21 mouse cellular contexts compared by ENCODE assay signal in the genomic region with DNA sequence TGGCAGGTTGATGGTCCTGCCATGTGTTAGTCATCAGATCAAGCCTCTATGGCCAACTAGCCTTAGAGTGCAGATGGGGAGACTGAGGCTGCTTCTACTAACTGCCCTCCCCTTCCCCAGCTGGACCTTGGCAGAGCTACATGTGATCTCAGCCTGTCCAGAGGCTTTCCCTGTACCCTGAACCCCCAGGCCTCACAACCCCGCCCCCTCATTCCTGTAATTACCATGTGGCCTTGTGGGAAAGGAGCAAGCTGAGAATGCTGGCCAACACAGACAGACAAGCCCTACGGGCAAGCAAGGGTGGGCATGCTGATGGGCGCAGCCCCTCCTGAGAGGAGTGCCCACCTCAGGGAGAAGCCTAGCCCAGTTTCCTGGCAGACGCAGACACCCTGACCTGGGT. TPM values are rescaled to one million over a fixed set of nuclear protein-coding genes. Genes with fewer than 3 reads are reported as not detected.
DNase-seq lines count a peak whose midpoint lies in the region; ATAC-seq and TF ChIP-seq lines count a peak whose summit lies in the region.
"Had no signal": no experiment of that assay in that cellular context is flagged by ENCODE, and none has a peak within 500 bp of the region (broad histone marks: within the 10 kb centered on the region; RNA-seq: fewer than 3 reads in every experiment).

No protein-coding gene starts in this region.

- H3K9me3 ChIP-seq in hindbrain, embryonic 10.5 days: no peaks in the 10 kb centered on the region
- H3K9me3 ChIP-seq in hindbrain, postnatal 0 days (ENCODE audit: low read length): no peaks in the 10 kb centered on the region
- H3K9me3 ChIP-seq in midbrain, embryonic 16.5 days (replicated peaks; ENCODE audit: control insufficient read depth, low read length, poor library complexity, severe bottlenecking): no peaks in the 10 kb centered on the region
- H3K9me3 ChIP-seq in midbrain, embryonic 14.5 days (ENCODE audit: control insufficient read depth, low read length): no peaks in the 10 kb centered on the region
- no peaks in the 10 kb centered on the region for H3K9me3 ChIP-seq in embryonic facial prominence, embryonic 10.5 days
- no peaks in the 10 kb centered on the region for H3K9me3 ChIP-seq in neural tube, embryonic 15.5 days (replicated peaks)

- no peak for TF ChIP-seq CTCF in hindbrain, postnatal 0 days (IDR thresholded peaks at IDR 0.05; ENCODE audit: low read depth)

- no peak overlapping the region for H3K4me3 ChIP-seq in hindbrain, embryonic 10.5 days
- no peak overlapping the region for H3K4me3 ChIP-seq in hindbrain, postnatal 0 days (ENCODE audit: low read length)
- H3K4me3 ChIP-seq in midbrain, embryonic 16.5 days (ENCODE audit: low read depth, low read length): no peak overlapping the region
- no peak overlapping the region for H3K4me3 ChIP-seq in midbrain, embryonic 14.5 days (replicated peaks; ENCODE audit: low read depth, low read length)
- no peak overlapping the region for H3K4me3 ChIP-seq in embryonic facial prominence, embryonic 10.5 days
- H3K4me3 ChIP-seq in myocyte: no peak overlapping the region
- H3K4me3 ChIP-seq in neural tube, embryonic 15.5 days (replicated peaks): no peak overlapping the region

- H3K4me1 ChIP-seq in hindbrain, embryonic 10.5 days (replicated peaks): peaks cover 69% of the 10 kb centered on the region
- H3K4me1 ChIP-seq in hindbrain, postnatal 0 days (ENCODE audit: insufficient read depth, low read length): peaks cover 8% of the 10 kb centered on the region; the same call in 1 of the 2 replicates
- H3K4me1 ChIP-seq in midbrain, embryonic 16.5 days (ENCODE audit: control insufficient read depth, insufficient read depth, low read length): peaks cover 6% of the 10 kb centered on the region
- H3K4me1 ChIP-seq in midbrain, embryonic 14.5 days (ENCODE audit: control insufficient read depth, insufficient read depth, low read length): peaks cover 7% of the 10 kb centered on the region
- H3K4me1 ChIP-seq in embryonic facial prominence, embryonic 10.5 days: peaks cover 49% of the 10 kb centered on the region
- peaks cover 39% of the 10 kb centered on the region for H3K4me1 ChIP-seq in neural tube, embryonic 15.5 days

- H3K9ac ChIP-seq in hindbrain, postnatal 0 days (replicated peaks; ENCODE audit: low read length): no peak overlapping the region
- 0 out of 2 replicates have a peak overlapping the region, but pooled peaks have one; percentile 25 for H3K9ac ChIP-seq in midbrain, embryonic 16.5 days (ENCODE audit: low read depth, low read length)
- no peak overlapping the region for H3K9ac ChIP-seq in midbrain, embryonic 14.5 days (replicated peaks; ENCODE audit: low read length)
- H3K9ac ChIP-seq in neural tube, embryonic 15.5 days (replicated peaks): no peak overlapping the region
- H3K9ac ChIP-seq: forebrain, postnatal 0 days had no signal

- peak overlapping the region; percentile 72 for H3K27ac ChIP-seq in hindbrain, embryonic 10.5 days
- H3K27ac ChIP-seq in hindbrain, postnatal 0 days: no peak overlapping the region
- no peak overlapping the region for H3K27ac ChIP-seq in midbrain, embryonic 16.5 days (ENCODE audit: low read length)
- H3K27ac ChIP-seq in midbrain, embryonic 14.5 days (replicated peaks; ENCODE audit: low read depth, low read length): no peak overlapping the region
- 0 out of 2 replicates have a peak overlapping the region, but pooled peaks have one; percentile 20 for H3K27ac ChIP-seq in embryonic facial prominence, embryonic 10.5 days (replicated peaks)
- no peak overlapping the region for H3K27ac ChIP-seq in neural tube, embryonic 15.5 days (replicated peaks)
- H3K27ac ChIP-seq: macrophage had no signal

- H3ac ChIP-seq in myocyte (ENCODE audit: control insufficient read depth, insufficient read length): no peak overlapping the region

- no peak for ATAC-seq in hindbrain, postnatal 0 days
- no peak for ATAC-seq in midbrain, embryonic 16.5 days
- ATAC-seq in midbrain, embryonic 14.5 days (ENCODE audit: low FRiP score, low TSS enrichment): no peak
- ATAC-seq in neural tube, embryonic 15.5 days (ENCODE audit: low FRiP score): no peak
- ATAC-seq: forebrain, postnatal 0 days had no signal

- no peaks in the 10 kb centered on the region for H3K36me3 ChIP-seq in hindbrain, embryonic 10.5 days
- H3K36me3 ChIP-seq in hindbrain, postnatal 0 days (ENCODE audit: insufficient read depth, low read length): no peaks in the 10 kb centered on the region
- H3K36me3 ChIP-seq in midbrain, embryonic 16.5 days (ENCODE audit: control insufficient read depth, insufficient read depth, low read length): no peaks in the 10 kb centered on the region
- H3K36me3 ChIP-seq in midbrain, embryonic 14.5 days (ENCODE audit: control insufficient read depth, insufficient read depth, low read length): no peaks in the 10 kb centered on the region
- no peaks in the 10 kb centered on the region for H3K36me3 ChIP-seq in embryonic facial prominence, embryonic 10.5 days (replicated peaks)
- H3K36me3 ChIP-seq in myocyte (ENCODE audit: control insufficient read depth, insufficient read depth): no peaks in the 10 kb centered on the region
- no peaks in the 10 kb centered on the region for H3K36me3 ChIP-seq in neural tube, embryonic 15.5 days

- H3K27me3 ChIP-seq in hindbrain, embryonic 10.5 days (ENCODE audit: insufficient read depth, poor library complexity, severe bottlenecking): no peaks in the 10 kb centered on the region
- H3K27me3 ChIP-seq in hindbrain, postnatal 0 days (ENCODE audit: insufficient read depth, low read length): no peaks in the 10 kb centered on the region
- H3K27me3 ChIP-seq in midbrain, embryonic 16.5 days (ENCODE audit: control insufficient read depth, insufficient read depth, low read depth, low read length): no peaks in the 10 kb centered on the region
- H3K27me3 ChIP-seq in midbrain, embryonic 14.5 days (ENCODE audit: control insufficient read depth, insufficient read depth, low read length): no peaks in the 10 kb centered on the region
- no peaks in the 10 kb centered on the region for H3K27me3 ChIP-seq in embryonic facial prominence, embryonic 10.5 days (replicated peaks; ENCODE audit: low read depth, poor library complexity, severe bottlenecking)
- no peaks in the 10 kb centered on the region for H3K27me3 ChIP-seq in myocyte (ENCODE audit: control insufficient read depth, insufficient read depth, insufficient read length)
- H3K27me3 ChIP-seq in neural tube, embryonic 15.5 days (replicated peaks): no peaks in the 10 kb centered on the region
- H3K27me3 ChIP-seq: CH12.LX had no signal

- H3K4me2 ChIP-seq in hindbrain, postnatal 0 days (ENCODE audit: low read depth, low read length): no peak overlapping the region
- H3K4me2 ChIP-seq in midbrain, embryonic 16.5 days (ENCODE audit: low read length): no peak overlapping the region
- no peak overlapping the region for H3K4me2 ChIP-seq in midbrain, embryonic 14.5 days (ENCODE audit: low read length)
- peak overlapping the region; percentile 70 for H3K4me2 ChIP-seq in myocyte (ENCODE audit: low read depth)
- H3K4me2 ChIP-seq in neural tube, embryonic 15.5 days: no peak overlapping the region
- H3K4me2 ChIP-seq: heart, embryonic 11.5 days had no signal

- no peak for TF ChIP-seq POLR2A in myocyte (IDR thresholded peaks at IDR 0.05; ENCODE audit: insufficient read length, low read depth)

- H3K79me2 ChIP-seq in myocyte (ENCODE audit: control insufficient read depth, insufficient read depth): peaks cover 100% of the 10 kb centered on the region

- no peak for DNase-seq in hindbrain, embryonic 10.5 days (ENCODE audit: low spot score)
- no peak for DNase-seq in hindbrain, postnatal 0 days (ENCODE audit: low spot score)
- DNase-seq in midbrain, embryonic 14.5 days: no peak
- no peak for DNase-seq in embryonic facial prominence, embryonic 10.5 days (ENCODE audit: low spot score)
- DNase-seq in left cerebral cortex, adult 11 months (ENCODE audit: low spot score): no peak
- DNase-seq: cerebellum, adult 9-10 months; forebrain, postnatal 0 days; gastrocnemius, postnatal 10 days; kidney, adult 11 months; lung, adult 2 months; right cerebral cortex, adult 18-20 months; spleen, adult 18-20 months; thymus, postnatal 4 days had no signal

- WGBS in hindbrain, embryonic 10.5 days: 65% methylated on average over 4 of the region's 4 CpGs
- WGBS in hindbrain, postnatal 0 days: 62% methylated on average over 4 of the region's 4 CpGs
- 64% methylated on average over 4 of the region's 4 CpGs for WGBS in midbrain, embryonic 16.5 days
- 71% methylated on average over 4 of the region's 4 CpGs for WGBS in midbrain, embryonic 14.5 days
- 72% methylated on average over 4 of the region's 4 CpGs for WGBS in embryonic facial prominence, embryonic 10.5 days
- 58% methylated on average over 4 of the region's 4 CpGs for WGBS in neural tube, embryonic 15.5 days

RNA-seq across cellular contexts. Expression of a gene that starts 18.2 kb away (rescaled TPM):
- 37.2 and 40.9 TPM in 2 replicates for polyA plus RNA-seq in hindbrain, embryonic 10.5 days (2016; fragmentation: Nextera tagmentation; extraction: Ambion mirVana)
- 46.9 and 57.0 TPM in 2 replicates for total RNA-seq in hindbrain, postnatal 0 days (2014; rRNA removed)
- polyA plus RNA-seq in hindbrain, postnatal 0 days (2015; fragmentation: Nextera tagmentation; extraction: Ambion mirVana): 34.4 and 37.0 TPM in 2 replicates
- 26.2 and 34.5 TPM in 2 replicates for polyA plus RNA-seq in midbrain, embryonic 16.5 days (2015; fragmentation: Nextera tagmentation; extraction: Ambion mirVana)
- 24.7 and 26.4 TPM in 2 replicates for polyA plus RNA-seq in midbrain, embryonic 14.5 days (2014; fragmentation: Nextera tagmentation; extraction: Ambion mirVana)
- 34.0 and 35.9 TPM in 2 replicates for polyA plus RNA-seq in embryonic facial prominence, embryonic 10.5 days (2016; fragmentation: Nextera tagmentation; extraction: Ambion mirVana)
- polyA plus RNA-seq in myocyte (2012; fragmentation: generic; extraction: Trizol): 94.7 TPM
- 31.4 and 40.2 TPM in 2 replicates for polyA plus RNA-seq in neural tube, embryonic 15.5 days (2015; fragmentation: Nextera tagmentation; extraction: Ambion mirVana)

RNA-seq across cellular contexts. Expression of a gene that starts 31.5 kb away (rescaled TPM):
- polyA plus RNA-seq in hindbrain, embryonic 10.5 days (2016; fragmentation: Nextera tagmentation; extraction: Ambion mirVana): 39.9 and 43.7 TPM in 2 replicates
- total RNA-seq in hindbrain, postnatal 0 days (2014; rRNA removed): 16.5 and 20.2 TPM in 2 replicates
- polyA plus RNA-seq in hindbrain, postnatal 0 days (2015; fragmentation: Nextera tagmentation; extraction: Ambion mirVana): 24.3 and 24.4 TPM in 2 replicates
- polyA plus RNA-seq in midbrain, embryonic 16.5 days (2015; fragmentation: Nextera tagmentation; extraction: Ambion mirVana): 37.0 and 37.2 TPM in 2 replicates
- 29.1 and 29.9 TPM in 2 replicates for polyA plus RNA-seq in midbrain, embryonic 14.5 days (2014; fragmentation: Nextera tagmentation; extraction: Ambion mirVana)
- 41.3 and 42.5 TPM in 2 replicates for polyA plus RNA-seq in embryonic facial prominence, embryonic 10.5 days (2016; fragmentation: Nextera tagmentation; extraction: Ambion mirVana)
- 31.7 TPM for polyA plus RNA-seq in myocyte (2012; fragmentation: generic; extraction: Trizol)
- polyA plus RNA-seq in neural tube, embryonic 15.5 days (2015; fragmentation: Nextera tagmentation; extraction: Ambion mirVana): 29.7 and 31.0 TPM in 2 replicates

RNA-seq across cellular contexts. Expression of a gene that starts 39.1 kb away (rescaled TPM):
- polyA plus RNA-seq in hindbrain, embryonic 10.5 days (2016; fragmentation: Nextera tagmentation; extraction: Ambion mirVana): 0.19 and 0.42 TPM in 2 replicates
- total RNA-seq in hindbrain, postnatal 0 days (2014; rRNA removed): 8.0 and 11.7 TPM in 2 replicates
- polyA plus RNA-seq in hindbrain, postnatal 0 days (2015; fragmentation: Nextera tagmentation; extraction: Ambion mirVana): 14.2 and 14.6 TPM in 2 replicates
- polyA plus RNA-seq in midbrain, embryonic 16.5 days (2015; fragmentation: Nextera tagmentation; extraction: Ambion mirVana): 5.1 and 5.8 TPM in 2 replicates
- polyA plus RNA-seq in midbrain, embryonic 14.5 days (2014; fragmentation: Nextera tagmentation; extraction: Ambion mirVana): 1.9 and 3.8 TPM in 2 replicates
- polyA plus RNA-seq in embryonic facial prominence, embryonic 10.5 days (2016; fragmentation: Nextera tagmentation; extraction: Ambion mirVana): 0.20 and 0.80 TPM in 2 replicates
- 0.36 TPM for polyA plus RNA-seq in myocyte (2012; fragmentation: generic; extraction: Trizol)
- polyA plus RNA-seq in neural tube, embryonic 15.5 days (2015; fragmentation: Nextera tagmentation; extraction: Ambion mirVana): 5.8 and 6.2 TPM in 2 replicates
- total RNA-seq: CH12.LX; hematopoietic stem cell, adult 5-6 weeks; neutrophil, adult 5-6 weeks had no signal
- polyA plus RNA-seq: heart, embryonic 11.5 days; macrophage had no signal

RNA-seq across cellular contexts. Expression of a gene that starts 42.4 kb away (rescaled TPM):
- polyA plus RNA-seq in hindbrain, embryonic 10.5 days (2016; fragmentation: Nextera tagmentation; extraction: Ambion mirVana): 0.35 and 1.4 TPM in 2 replicates
- 0.26 and 1.8 TPM in 2 replicates for total RNA-seq in hindbrain, postnatal 0 days (2014; rRNA removed)
- 1.6 and 2.4 TPM in 2 replicates for polyA plus RNA-seq in hindbrain, postnatal 0 days (2015; fragmentation: Nextera tagmentation; extraction: Ambion mirVana)
- 1.0 and 1.6 TPM in 2 replicates for polyA plus RNA-seq in midbrain, embryonic 16.5 days (2015; fragmentation: Nextera tagmentation; extraction: Ambion mirVana)
- polyA plus RNA-seq in midbrain, embryonic 14.5 days (2014; fragmentation: Nextera tagmentation; extraction: Ambion mirVana): 0.93 and 1.2 TPM in 2 replicates
- 0.35 and 0.69 TPM in 2 replicates for polyA plus RNA-seq in embryonic facial prominence, embryonic 10.5 days (2016; fragmentation: Nextera tagmentation; extraction: Ambion mirVana)
- 2.8 TPM for polyA plus RNA-seq in myocyte (2012; fragmentation: generic; extraction: Trizol)
- 1.7 and 2.5 TPM in 2 replicates for polyA plus RNA-seq in neural tube, embryonic 15.5 days (2015; fragmentation: Nextera tagmentation; extraction: Ambion mirVana)
- total RNA-seq: CH12.LX; forebrain, postnatal 0 days; hematopoietic stem cell, adult 5-6 weeks had no signal

RNA-seq across cellular contexts. Expression of a gene that starts 48.1 kb away (rescaled TPM):
- polyA plus RNA-seq in hindbrain, embryonic 10.5 days (2016; fragmentation: Nextera tagmentation; extraction: Ambion mirVana): 52.5 and 53.2 TPM in 2 replicates
- total RNA-seq in hindbrain, postnatal 0 days (2014; rRNA removed): 84.3 and 92.0 TPM in 2 replicates
- polyA plus RNA-seq in hindbrain, postnatal 0 days (2015; fragmentation: Nextera tagmentation; extraction: Ambion mirVana): 49.1 and 56.0 TPM in 2 replicates
- 51.7 and 56.8 TPM in 2 replicates for polyA plus RNA-seq in midbrain, embryonic 16.5 days (2015; fragmentation: Nextera tagmentation; extraction: Ambion mirVana)
- 52.4 and 68.6 TPM in 2 replicates for polyA plus RNA-seq in midbrain, embryonic 14.5 days (2014; fragmentation: Nextera tagmentation; extraction: Ambion mirVana)
- 48.2 and 51.6 TPM in 2 replicates for polyA plus RNA-seq in embryonic facial prominence, embryonic 10.5 days (2016; fragmentation: Nextera tagmentation; extraction: Ambion mirVana)
- polyA plus RNA-seq in myocyte (2012; fragmentation: generic; extraction: Trizol): 19.0 TPM
- polyA plus RNA-seq in neural tube, embryonic 15.5 days (2015; fragmentation: Nextera tagmentation; extraction: Ambion mirVana): 57.5 and 61.9 TPM in 2 replicates

Comparison
In these comparisons a context has a peak if more than half of its experiments do, and no peak if none do; other contexts are left out.
1. H3K27ac ChIP-seq: peak in hindbrain, embryonic 10.5 days (single experiment) and embryonic facial prominence, embryonic 10.5 days (single experiment); none in hindbrain, postnatal 0 days (single experiment), midbrain, embryonic 16.5 days (single experiment), midbrain, embryonic 14.5 days (single experiment) and neural tube, embryonic 15.5 days (single experiment).